Mouse (Mus musculus) G1E (cell line): Measurements from ENCODE around the gene Neurl2. TPM values are rescaled to one million over a fixed set of nuclear protein-coding genes. Genes with fewer than 3 reads are reported as not detected.
A peak's percentile ranks its signal among the peaks of the same experiment; 100 is the strongest.

Experiments used
- ATAC-seq: 2 replicates; pipeline ENCODE4 v1.8.0; 2016; ENCODE audit warnings: mild to moderate bottlenecking; ENCODE audit not compliant: insufficient number of reproducible peaks, poor library complexity, low FRiP score, severe bottlenecking; ENCODE audit errors: extremely low read depth
- DNase-seq: peaks from one replicate; pipeline ENCODE4 v3.0.0; 2012; ENCODE audit warnings: low spot score
- H3K27me3 ChIP-seq: 2 replicates; pipeline ENCODE4 v1.6.1; 2012; ENCODE audit warnings: mild to moderate bottlenecking, low read length, inconsistent platforms; ENCODE audit not compliant: insufficient read depth
- H3K36me3 ChIP-seq: replicated peaks from 2 replicates; pipeline ENCODE3; 2012; ENCODE audit warnings: mild to moderate bottlenecking, inconsistent platforms
- H3K4me1 ChIP-seq: 2 replicates; pipeline ENCODE4 v1.6.1; 2012; ENCODE audit warnings: low read depth, low read length, inconsistent platforms, mixed read lengths; ENCODE audit not compliant: insufficient read depth
- H3K4me3 ChIP-seq: 2 replicates; pipeline ENCODE4 v1.5.1; 2012; ENCODE audit warnings: low read depth, mild to moderate bottlenecking, inconsistent platforms, low read length, moderate library complexity, mixed read lengths
- H3K9me3 ChIP-seq: replicated peaks from 2 replicates; pipeline ENCODE4 v1.6.1; 2012; ENCODE audit warnings: inconsistent platforms
- CTCF ChIP-seq: IDR thresholded peaks from 2 replicates; pipeline ENCODE4 v1.5.1; 2012; ENCODE audit warnings: low read depth, low read length, inconsistent platforms, mixed read lengths
- GATA1 ChIP-seq: IDR thresholded peaks from 2 replicates; pipeline ENCODE4 v1.6.1; 2012; ENCODE audit warnings: borderline replicate concordance, low read length, inconsistent platforms, mixed read lengths
- GATA2 ChIP-seq: IDR thresholded peaks from 2 replicates; pipeline ENCODE4 v1.6.1; 2012; ENCODE audit warnings: low read depth, low read length, inconsistent platforms, borderline replicate concordance
- POLR2AphosphoS5 ChIP-seq: IDR thresholded peaks from 2 replicates; pipeline ENCODE4 v1.6.1; 2012; ENCODE audit warnings: low read depth, low read length, inconsistent platforms; ENCODE audit not compliant: insufficient replicate concordance
- TAL1 ChIP-seq: conservative IDR thresholded peaks from 2 replicates; pipeline ENCODE4 v1.6.1; 2012; ENCODE audit warnings: low read depth, low read length, inconsistent platforms, mixed read lengths
- polyA plus RNA-seq: library from polyadenylated mRNA; stranded (reverse); fragments of >175 nt; gene quantifications from 2 replicates; pipeline ENCODE4 v1.2.3, GENCODE M21; 2012
- total RNA-seq, 2 experiments: library from RNA; stranded (forward) in 1 of 2; stranded (reverse) in 1 of 2; fragments of 200-1000 nt in 1 of 2; fragments of >200 nt in 1 of 2; fragmentation: Nextera tagmentation in 1 of 2; gene quantifications; 2 replicates each; pipeline ENCODE4 v1.2.3; 2014 to 2017

Gene Neurl2
- total and polyA plus RNA-seq, 3 experiments: 0.10 to 0.27 TPM; not detected in 1

- Histone ChIP-seq H3K27me3 (peaks cover 7% of the 10 kb centered on the region; the same call in 1 of the 2 replicates), H3K4me3 (no peak overlapping the region; the same call in 1 of the 2 replicates), H3K36me3 (peaks cover 51% of the 10 kb centered on the region), H3K4me1 (peaks cover 26% of the 10 kb centered on the region), H3K9me3 (no peaks in the 10 kb centered on the region)
- ATAC-seq (no peak), DNase-seq (no peak)
- TF ChIP-seq CTCF (no peak), POLR2AphosphoS5 (no peak), GATA1 (no peak), TAL1 (no peak), GATA2 (no peak)
These were observed 1.9 kb upstream of the Neurl2 start for GRCm38 (mm10) chr2:164835164-164835563.

- ATAC-seq: 0 out of 2 replicates have a peak, but pooled peaks have one; percentile 35
- TF ChIP-seq GATA2: no peak
- no peak for TF ChIP-seq TAL1
- TF ChIP-seq GATA1: no peak
- no peak for TF ChIP-seq CTCF
- no peak for TF ChIP-seq POLR2AphosphoS5
These were observed 1.3 kb upstream of the Neurl2 start for GRCm38 (mm10) chr2:164834531-164834930.

DNA sequence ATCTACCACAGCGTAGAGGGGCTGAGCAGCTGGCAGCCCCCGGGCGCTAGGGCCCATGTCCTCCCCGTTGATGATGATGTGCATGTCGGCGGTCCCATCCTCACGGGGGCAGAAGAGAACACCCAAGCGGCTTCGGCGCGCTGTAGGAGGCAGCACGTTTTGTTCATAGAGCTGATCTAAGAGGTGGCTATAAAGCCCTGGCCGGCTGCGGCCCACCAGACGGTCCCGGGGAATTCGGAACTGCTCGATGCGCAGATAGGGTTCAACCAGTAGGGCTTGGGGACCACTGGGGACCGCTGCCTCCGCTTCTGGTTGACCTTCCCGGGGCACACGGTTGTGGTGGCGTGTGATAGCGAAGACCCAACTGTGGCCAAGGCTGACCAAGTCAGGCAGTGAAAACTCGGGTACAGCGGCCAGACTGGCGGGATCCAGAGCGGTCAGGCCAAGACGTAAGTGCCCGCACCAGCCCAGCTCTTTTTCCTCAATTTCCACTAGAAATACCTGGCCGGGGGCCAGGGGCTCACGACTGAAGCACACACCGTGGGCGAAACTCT, 431 bp downstream of the Neurl2 start, which contains the start of gene Ctsa:
Ctsa (plus strand) TSS at position 126 of the 554 bp plus-strand sequence.
- H3K4me1 ChIP-seq: peaks cover 26% of the 10 kb centered on the region
- DNase-seq (no peak), ATAC-seq (no peak)
- H3K27me3 ChIP-seq: peaks cover 4% of the 10 kb centered on the region; the same call in 1 of the 2 replicates
- no peaks in the 10 kb centered on the region for H3K9me3 ChIP-seq
- TF ChIP-seq TAL1 (no peak), GATA1 (no peak), CTCF (no peak), POLR2AphosphoS5 (no peak), GATA2 (no peak)
- peaks cover 41% of the 10 kb centered on the region for H3K36me3 ChIP-seq
- H3K4me3 ChIP-seq: peak within 1 kb of the TSS; percentile 80

More at GRCm38 (mm10) chr2:164834531-164834930, 1.3 kb upstream of the Neurl2 start:
- Histone ChIP-seq H3K4me3 (peak overlapping the region; percentile 80), H3K27me3 (peaks cover 4% of the 10 kb centered on the region; the same call in 1 of the 2 replicates), H3K9me3 (no peaks in the 10 kb centered on the region), H3K36me3 (peaks cover 44% of the 10 kb centered on the region), H3K4me1 (peaks cover 26% of the 10 kb centered on the region)
- peak; percentile 24 for DNase-seq

- no peak for DNase-seq
These were observed 1.1 kb downstream of the Neurl2 start for GRCm38 (mm10) chr2:164832032-164832747.

GRCm38 (mm10) chr2:164831029-164831428, 2.2 kb downstream of the Neurl2 start:
- peaks cover 4% of the 10 kb centered on the region; the same call in 1 of the 2 replicates for H3K27me3 ChIP-seq
- no peak for TF ChIP-seq GATA2
- TF ChIP-seq TAL1: no peak
- TF ChIP-seq GATA1: no peak
- TF ChIP-seq POLR2AphosphoS5: no peak
- TF ChIP-seq CTCF: no peak

More at GRCm38 (mm10) chr2:164832032-164832747, 1.1 kb downstream of the Neurl2 start:
- Histone ChIP-seq H3K36me3 (peaks cover 42% of the 10 kb centered on the region), H3K27me3 (peaks cover 4% of the 10 kb centered on the region; the same call in 1 of the 2 replicates), H3K4me3 (no peak overlapping the region), H3K9me3 (no peaks in the 10 kb centered on the region), H3K4me1 (peaks cover 26% of the 10 kb centered on the region)
- TF ChIP-seq GATA2: no peak
- TF ChIP-seq TAL1: no peak
- TF ChIP-seq CTCF: no peak
- TF ChIP-seq POLR2AphosphoS5: no peak
- no peak for TF ChIP-seq GATA1
- ATAC-seq: no peak

GRCm38 (mm10) chr2:164829090-164829489, 4.2 kb downstream of the Neurl2 start:
- H3K4me1 ChIP-seq: peaks cover 20% of the 10 kb centered on the region
- peaks cover 51% of the 10 kb centered on the region for H3K36me3 ChIP-seq
- peaks cover 4% of the 10 kb centered on the region; the same call in 1 of the 2 replicates for H3K27me3 ChIP-seq
- H3K9me3 ChIP-seq: no peaks in the 10 kb centered on the region
- TF ChIP-seq POLR2AphosphoS5 (no peak), CTCF (no peak), GATA2 (no peak), GATA1 (no peak), TAL1 (no peak)
- H3K4me3 ChIP-seq: no peak overlapping the region
- ATAC-seq: no peak
- DNase-seq: no peak

More at GRCm38 (mm10) chr2:164831029-164831428, 2.2 kb downstream of the Neurl2 start:
- DNase-seq (no peak), ATAC-seq (no peak)
- Histone ChIP-seq H3K36me3 (peaks cover 42% of the 10 kb centered on the region), H3K4me1 (peaks cover 26% of the 10 kb centered on the region), H3K9me3 (no peaks in the 10 kb centered on the region), H3K4me3 (no peak overlapping the region)
